Mouse (Mus musculus): ENCODE data around the gene Sowahd. TPM values are rescaled to one million over a fixed set of nuclear protein-coding genes. Genes with fewer than 3 reads are reported as not detected.

The Sowahd gene
- not detected in 2 replicates for polyA plus RNA-seq (2015; fragmentation: Nextera tagmentation; extraction: Ambion mirVana)

DNA sequence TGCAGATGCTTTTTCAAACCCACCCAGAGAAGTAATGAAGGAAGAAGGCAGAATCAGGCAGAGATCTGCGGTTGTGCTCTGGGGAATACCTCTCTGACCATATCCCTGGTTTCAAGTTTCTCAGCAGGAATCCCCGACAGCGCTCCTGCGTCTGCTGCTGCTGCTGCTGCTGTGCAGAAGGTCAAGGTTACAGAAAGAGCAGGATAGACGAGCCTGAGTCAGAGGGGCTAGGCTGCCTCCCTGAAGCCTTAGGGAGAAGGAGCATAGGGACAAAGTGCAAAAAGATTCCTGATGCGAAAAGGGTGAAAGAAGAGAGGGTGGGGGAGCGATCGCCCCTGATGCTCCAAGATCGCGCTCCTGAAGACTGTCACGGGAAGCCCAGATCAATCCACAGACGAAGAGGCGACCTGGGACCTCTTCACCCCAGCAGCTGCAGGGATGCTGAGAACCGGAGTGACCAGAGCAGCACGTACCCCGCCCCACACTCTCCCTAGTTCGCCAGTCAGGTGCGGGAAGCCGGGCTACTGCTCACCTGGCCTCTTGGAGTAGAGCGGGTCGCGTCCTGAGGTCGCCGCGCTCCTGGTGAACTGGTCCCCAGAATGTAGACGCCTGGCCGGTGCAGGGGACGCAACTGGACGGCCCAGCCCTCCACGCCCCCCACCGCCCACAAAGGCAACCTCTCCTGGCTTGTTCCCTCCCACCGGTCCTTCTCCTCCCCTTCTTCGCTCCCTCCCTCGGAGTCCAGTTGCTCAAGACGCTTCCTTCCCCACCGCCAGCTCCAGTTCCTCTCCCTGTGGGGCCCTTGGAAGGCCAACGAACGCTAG lies at the start of gene Sowahd:
TSS of gene Sowahd (plus strand) at position 780 of the 824 bp plus-strand sequence.
- Histone ChIP-seq H3K4me1 (replicated peaks; ENCODE audit: control insufficient read depth, insufficient read depth, low read length) (peaks cover 8% of the 10 kb centered on the region), H3K27me3 (replicated peaks; ENCODE audit: control insufficient read depth, insufficient read depth, low read length) (peaks cover 7% of the 10 kb centered on the region; the same call in 1 of the 2 replicates), H3K27ac (ENCODE audit: low read length) (no peak within 1 kb of the TSS), H3K36me3 (ENCODE audit: control insufficient read depth, insufficient read depth) (no peaks in the 10 kb centered on the region), H3K9ac (replicated peaks; ENCODE audit: low read depth, low read length) (peak within 1 kb of the TSS; percentile 41), H3K4me2 (ENCODE audit: low read length) (peak within 1 kb of the TSS; percentile 71), H3K4me3 (replicated peaks; ENCODE audit: low read length) (peak within 1 kb of the TSS; percentile 40), H3K9me3 (ENCODE audit: control insufficient read depth, low read length) (no peaks in the 10 kb centered on the region; the same call in 1 of the 2 replicates)
- ATAC-seq = no peak
- WGBS = 17% methylated on average over 35 of the region's 38 CpGs

DNA sequence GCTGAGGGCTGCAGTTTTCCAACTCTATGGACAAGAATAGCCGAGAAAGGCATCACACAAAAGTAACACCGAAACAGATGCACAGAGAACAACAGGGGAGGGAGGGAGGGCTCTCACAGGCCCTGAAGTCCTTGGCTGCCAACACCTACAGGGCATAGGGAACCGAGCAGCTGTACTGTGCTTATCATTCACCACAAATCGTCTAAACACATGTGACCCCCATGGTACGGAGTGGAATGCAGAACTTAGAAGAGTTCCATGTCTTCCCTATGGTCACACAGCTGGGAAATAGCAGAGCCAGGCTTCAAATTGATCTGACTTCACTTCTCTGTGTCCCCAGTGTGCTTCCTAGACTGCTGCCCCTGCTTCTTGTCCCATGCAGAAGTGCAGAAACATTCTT lies 34.8 kb upstream of the Sowahd start:
- Histone ChIP-seq H3K4me2 (ENCODE audit: low read length) (no peak overlapping the region), H3K4me1 (replicated peaks; ENCODE audit: control insufficient read depth, insufficient read depth, low read length) (no peaks in the 10 kb centered on the region), H3K9ac (replicated peaks; ENCODE audit: low read depth, low read length) (no peak overlapping the region), H3K36me3 (ENCODE audit: control insufficient read depth, insufficient read depth) (no peaks in the 10 kb centered on the region), H3K4me3 (replicated peaks; ENCODE audit: low read length) (no peak overlapping the region), H3K27me3 (replicated peaks; ENCODE audit: control insufficient read depth, insufficient read depth, low read length) (no peaks in the 10 kb centered on the region), H3K9me3 (ENCODE audit: control insufficient read depth, low read length) (no peaks in the 10 kb centered on the region), H3K27ac (ENCODE audit: low read length) (no peak overlapping the region)
- ATAC-seq = no peak
- WGBS = 84% methylated on average over 5 of the region's 5 CpGs

DNA sequence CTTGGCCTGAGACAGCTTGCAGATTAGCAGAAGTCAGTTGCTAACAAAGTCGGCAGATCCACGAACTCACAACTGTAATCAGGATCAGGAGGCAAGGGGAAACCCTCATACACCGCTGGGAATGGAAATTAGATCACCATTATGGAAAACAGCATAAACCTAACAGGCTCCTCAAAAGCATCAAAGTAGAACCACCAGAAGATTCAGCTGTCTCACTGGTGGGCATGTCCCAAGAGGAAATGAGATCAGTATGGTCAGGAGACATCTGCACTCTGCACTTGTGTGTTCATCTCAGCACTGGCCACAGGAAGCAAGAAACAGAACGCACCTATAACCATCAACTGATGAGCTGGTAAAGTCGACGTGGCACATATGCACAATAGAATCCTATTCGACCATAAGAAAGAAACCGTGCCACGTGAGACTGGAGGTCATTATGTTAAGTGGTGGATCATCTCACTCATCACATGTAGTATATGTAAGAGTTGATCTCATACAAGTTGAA lies 30.4 kb upstream of the Sowahd start:
- no peak overlapping the region for H3K4me2 ChIP-seq (ENCODE audit: low read length)
- H3K27ac ChIP-seq (ENCODE audit: low read length) = no peak overlapping the region
- no peak for ATAC-seq
- H3K9me3 ChIP-seq (ENCODE audit: control insufficient read depth, low read length) = no peaks in the 10 kb centered on the region
- WGBS = 87% methylated on average over 9 of the region's 9 CpGs
- no peaks in the 10 kb centered on the region for H3K4me1 ChIP-seq (replicated peaks; ENCODE audit: control insufficient read depth, insufficient read depth, low read length)
- H3K9ac ChIP-seq (replicated peaks; ENCODE audit: low read depth, low read length) = no peak overlapping the region
- no peaks in the 10 kb centered on the region for H3K36me3 ChIP-seq (ENCODE audit: control insufficient read depth, insufficient read depth)
- H3K27me3 ChIP-seq (replicated peaks; ENCODE audit: control insufficient read depth, insufficient read depth, low read length) = no peaks in the 10 kb centered on the region
- no peak overlapping the region for H3K4me3 ChIP-seq (replicated peaks; ENCODE audit: low read length)

DNA sequence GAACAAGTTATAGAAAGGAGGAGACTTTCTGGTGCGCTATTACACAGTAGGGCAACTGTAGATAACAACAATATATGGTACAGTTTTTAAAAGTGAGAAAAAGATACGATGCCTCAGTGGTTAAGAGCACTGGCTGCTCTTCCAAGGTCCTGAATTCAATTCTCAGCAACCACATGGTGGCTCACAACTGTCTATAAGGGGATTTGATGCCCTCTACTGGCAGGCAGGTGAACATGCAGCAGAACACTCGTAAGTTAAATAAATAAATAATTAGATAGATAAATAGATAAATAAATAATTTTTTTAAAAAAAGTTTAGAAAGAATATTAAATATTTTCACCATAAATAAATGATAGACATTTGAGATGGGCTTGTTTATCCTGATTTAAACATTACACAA lies 29.6 kb upstream of the Sowahd start:
- no peak for ATAC-seq
- Histone ChIP-seq H3K27me3 (replicated peaks; ENCODE audit: control insufficient read depth, insufficient read depth, low read length) (no peaks in the 10 kb centered on the region), H3K9ac (replicated peaks; ENCODE audit: low read depth, low read length) (no peak overlapping the region), H3K4me2 (ENCODE audit: low read length) (no peak overlapping the region), H3K27ac (ENCODE audit: low read length) (no peak overlapping the region), H3K36me3 (ENCODE audit: control insufficient read depth, insufficient read depth) (no peaks in the 10 kb centered on the region), H3K4me1 (replicated peaks; ENCODE audit: control insufficient read depth, insufficient read depth, low read length) (no peaks in the 10 kb centered on the region), H3K9me3 (ENCODE audit: control insufficient read depth, low read length) (no peaks in the 10 kb centered on the region), H3K4me3 (replicated peaks; ENCODE audit: low read length) (no peak overlapping the region)
- 58% methylated on average over 3 of the region's 3 CpGs for WGBS

DNA sequence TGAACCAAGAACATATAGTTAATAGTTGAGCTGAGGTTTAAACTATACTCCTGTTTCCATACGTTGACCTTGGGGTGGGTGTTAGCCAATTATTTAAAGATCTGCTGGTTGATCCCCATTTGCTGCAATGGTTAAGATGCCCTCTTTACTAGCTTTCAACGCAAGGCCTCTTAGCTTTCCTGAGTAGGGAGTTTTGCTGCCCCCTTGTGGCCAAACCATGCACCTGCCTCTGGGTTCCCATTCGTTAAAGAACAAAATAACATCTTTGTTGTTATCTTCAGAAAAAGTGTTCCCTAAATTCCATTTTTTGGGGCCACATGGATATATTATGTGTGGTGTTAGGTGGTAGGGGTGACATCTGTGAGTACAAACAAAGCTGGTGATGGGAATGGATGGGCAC lies 26.0 kb upstream of the Sowahd start:
- Histone ChIP-seq H3K36me3 (ENCODE audit: control insufficient read depth, insufficient read depth) (no peaks in the 10 kb centered on the region), H3K4me2 (ENCODE audit: low read length) (no peak overlapping the region), H3K4me1 (replicated peaks; ENCODE audit: control insufficient read depth, insufficient read depth, low read length) (no peaks in the 10 kb centered on the region), H3K9ac (replicated peaks; ENCODE audit: low read depth, low read length) (no peak overlapping the region), H3K27me3 (replicated peaks; ENCODE audit: control insufficient read depth, insufficient read depth, low read length) (no peaks in the 10 kb centered on the region), H3K27ac (ENCODE audit: low read length) (no peak overlapping the region), H3K9me3 (ENCODE audit: control insufficient read depth, low read length) (no peaks in the 10 kb centered on the region), H3K4me3 (replicated peaks; ENCODE audit: low read length) (no peak overlapping the region)
- 0 out of 2 replicates have a peak, but pooled peaks have one; percentile 43 for ATAC-seq
- 10% methylated on average over 3 of the region's 3 CpGs for WGBS

DNA sequence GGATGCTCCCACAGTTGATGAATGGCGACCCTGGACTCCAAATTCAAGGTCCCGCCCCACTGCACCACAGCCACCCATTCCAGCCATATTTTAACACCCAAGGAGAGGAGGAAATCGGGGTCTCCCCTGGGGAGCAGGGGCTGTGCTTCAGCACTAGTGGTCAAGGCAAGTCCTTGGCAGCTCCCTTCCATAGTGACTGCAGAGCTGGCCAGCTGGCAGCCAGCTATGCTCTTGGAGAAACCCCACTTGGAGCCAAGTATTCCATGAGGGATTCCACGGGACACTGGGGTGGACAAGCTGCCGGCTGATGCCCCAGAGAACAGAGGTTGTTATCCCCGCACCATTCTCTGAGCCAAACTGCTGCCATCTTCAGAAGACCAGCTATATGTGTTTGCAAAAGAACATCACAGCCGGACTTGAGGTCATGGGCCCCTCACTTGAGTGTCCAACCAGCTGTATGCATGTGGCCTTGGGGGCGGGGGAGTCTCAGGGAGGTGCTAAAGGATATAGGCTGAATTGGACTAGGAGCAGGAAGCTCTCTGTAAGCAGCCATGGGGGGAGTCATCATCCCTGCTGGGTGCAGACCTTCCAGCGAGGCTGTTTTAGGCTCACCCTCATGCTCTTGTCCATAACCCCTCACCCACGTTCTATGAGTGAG lies 24.9 kb upstream of the Sowahd start:
- WGBS = 79% methylated on average over 10 of the region's 10 CpGs
- Histone ChIP-seq H3K27me3 (replicated peaks; ENCODE audit: control insufficient read depth, insufficient read depth, low read length) (no peaks in the 10 kb centered on the region), H3K4me2 (ENCODE audit: low read length) (no peak overlapping the region), H3K9ac (replicated peaks; ENCODE audit: low read depth, low read length) (no peak overlapping the region), H3K27ac (ENCODE audit: low read length) (no peak overlapping the region), H3K4me1 (replicated peaks; ENCODE audit: control insufficient read depth, insufficient read depth, low read length) (no peaks in the 10 kb centered on the region), H3K4me3 (replicated peaks; ENCODE audit: low read length) (no peak overlapping the region), H3K9me3 (ENCODE audit: control insufficient read depth, low read length) (no peaks in the 10 kb centered on the region), H3K36me3 (ENCODE audit: control insufficient read depth, insufficient read depth) (no peaks in the 10 kb centered on the region)
- ATAC-seq = no peak

DNA sequence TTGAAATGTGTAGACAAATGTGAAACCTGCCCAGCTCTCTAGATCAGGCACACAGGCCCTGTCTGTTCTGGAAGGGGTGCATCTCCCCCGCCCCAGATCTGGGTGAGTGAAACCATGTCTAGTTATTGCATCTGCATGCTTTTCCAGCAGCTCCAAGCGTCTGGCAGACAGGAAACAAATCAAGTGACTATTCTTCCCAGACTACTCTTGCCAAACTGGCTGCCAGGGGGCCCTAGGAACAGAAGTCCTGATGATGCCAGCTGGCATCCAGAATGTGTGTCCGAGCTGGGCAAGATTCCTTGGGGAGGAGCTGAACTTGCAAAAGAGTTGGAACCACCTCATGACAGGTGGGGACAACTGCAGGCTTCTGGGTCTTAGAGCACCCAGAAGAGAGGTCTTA lies 20.3 kb upstream of the Sowahd start:
- H3K4me2 ChIP-seq (ENCODE audit: low read length) = no peak overlapping the region
- WGBS = 43% methylated on average over 3 of the region's 3 CpGs
- no peak overlapping the region for H3K9ac ChIP-seq (replicated peaks; ENCODE audit: low read depth, low read length)
- no peak overlapping the region for H3K27ac ChIP-seq (ENCODE audit: low read length)
- H3K4me1 ChIP-seq (replicated peaks; ENCODE audit: control insufficient read depth, insufficient read depth, low read length) = no peaks in the 10 kb centered on the region
- no peaks in the 10 kb centered on the region for H3K27me3 ChIP-seq (replicated peaks; ENCODE audit: control insufficient read depth, insufficient read depth, low read length)
- no peaks in the 10 kb centered on the region for H3K36me3 ChIP-seq (ENCODE audit: control insufficient read depth, insufficient read depth)
- no peaks in the 10 kb centered on the region for H3K9me3 ChIP-seq (ENCODE audit: control insufficient read depth, low read length)
- ATAC-seq = peak; percentile 50; the same call in 1 of the 2 replicates
- H3K4me3 ChIP-seq (replicated peaks; ENCODE audit: low read length) = no peak overlapping the region

DNA sequence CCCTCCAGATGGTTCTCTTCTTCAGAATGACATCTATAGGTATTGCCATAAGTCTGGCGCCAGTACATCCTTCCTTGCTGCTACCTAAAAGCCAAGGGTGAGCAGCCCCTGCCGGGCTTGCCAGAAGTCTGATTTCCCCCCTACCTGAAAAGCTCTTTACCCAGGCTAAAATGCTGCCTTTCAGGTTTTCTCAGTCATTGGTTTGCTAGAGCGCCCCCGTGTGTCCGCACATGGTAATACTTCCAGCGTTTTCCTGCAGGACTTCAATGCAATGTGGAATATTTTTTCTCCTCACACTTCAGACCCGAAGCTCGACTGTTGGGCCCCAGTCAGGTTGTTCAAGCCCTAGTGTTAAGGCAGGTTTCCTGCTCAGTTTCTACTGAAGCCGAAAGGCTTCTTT lies 5.9 kb upstream of the Sowahd start:
- Histone ChIP-seq H3K9me3 (ENCODE audit: control insufficient read depth, low read length) (no peaks in the 10 kb centered on the region), H3K9ac (replicated peaks; ENCODE audit: low read depth, low read length) (no peak overlapping the region), H3K4me2 (ENCODE audit: low read length) (no peak overlapping the region), H3K4me1 (replicated peaks; ENCODE audit: control insufficient read depth, insufficient read depth, low read length) (no peaks in the 10 kb centered on the region), H3K4me3 (replicated peaks; ENCODE audit: low read length) (no peak overlapping the region), H3K36me3 (ENCODE audit: control insufficient read depth, insufficient read depth) (no peaks in the 10 kb centered on the region), H3K27me3 (replicated peaks; ENCODE audit: control insufficient read depth, insufficient read depth, low read length) (peaks cover 3% of the 10 kb centered on the region; the same call in 1 of the 2 replicates), H3K27ac (ENCODE audit: low read length) (no peak overlapping the region)
- ATAC-seq = no peak
- WGBS = 25% methylated on average over 9 of the region's 9 CpGs

Measured in forebrain, embryonic 16.5 days (tissue).